Mouse (Mus musculus) E14TG2a.4 (cell line): ENCODE measurements at regions not wholly inside any gene's neighbourhood (a gene's known extent, or its start where the extent isn't known, plus 50 kb on each side); places are given as distances from the start of the nearest gene placed in this dataset.

ENCODE experiments used
- CTCF ChIP-seq: conservative IDR thresholded peaks from 2 replicates; pipeline ENCODE4 v1.5.1; 2014; ENCODE audit warnings: low read length
- NANOG ChIP-seq: IDR thresholded peaks from 2 replicates; pipeline ENCODE4 v1.6.1; 2014; ENCODE audit warnings: borderline replicate concordance, low read length, mixed read lengths
- POU5F1 ChIP-seq: IDR thresholded peaks from 2 replicates; pipeline ENCODE4 v1.6.1; 2014; ENCODE audit warnings: low read length, borderline replicate concordance

DNA sequence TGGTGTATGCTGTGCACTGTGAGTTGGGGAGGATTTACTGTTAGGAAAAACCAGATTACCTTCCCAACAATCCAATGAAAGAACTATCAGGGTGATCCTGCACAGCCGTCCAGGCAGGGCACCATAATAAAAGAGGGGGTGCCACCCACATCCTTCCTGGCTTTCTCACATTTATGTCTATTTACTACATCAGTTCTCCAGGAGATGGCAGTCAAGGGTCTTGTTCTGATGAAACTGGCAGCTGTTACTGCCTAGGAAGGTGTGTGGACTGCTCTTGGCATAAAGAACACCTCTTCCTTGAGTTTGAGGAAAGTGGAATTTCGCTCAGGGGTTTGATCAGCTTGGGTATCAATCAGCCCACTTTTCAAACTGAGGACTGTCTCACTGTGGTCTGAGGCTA, 54.6 kb upstream of the Tbx5 start:
- peak; percentile 21; the same call in 1 of the 2 replicates for TF ChIP-seq CTCF
- TF ChIP-seq POU5F1: no peak
- TF ChIP-seq NANOG: no peak
